Mouse (Mus musculus) frontal cortex, postnatal 36 days (tissue): ENCODE measurements around the gene C1qtnf1.
"Not testable (repeated sequence)": the region's sequence is repeated elsewhere in the genome, so short reads cannot be mapped to it uniquely, and the experiment has no call there.

Experiments
- DNase-seq, 2 experiments: peaks; one replicate each; pipeline ENCODE4 v3.0.0; 2022; ENCODE audit warnings: low spot score in 2 of 2

Gene C1qtnf1

GRCm38 (mm10) chr11:118427986-118428385, at the start of gene C1qtnf1:
Gene C1qtnf1 (plus strand): TSS chr11:118428203.
- DNase-seq, result no peak

DNA sequence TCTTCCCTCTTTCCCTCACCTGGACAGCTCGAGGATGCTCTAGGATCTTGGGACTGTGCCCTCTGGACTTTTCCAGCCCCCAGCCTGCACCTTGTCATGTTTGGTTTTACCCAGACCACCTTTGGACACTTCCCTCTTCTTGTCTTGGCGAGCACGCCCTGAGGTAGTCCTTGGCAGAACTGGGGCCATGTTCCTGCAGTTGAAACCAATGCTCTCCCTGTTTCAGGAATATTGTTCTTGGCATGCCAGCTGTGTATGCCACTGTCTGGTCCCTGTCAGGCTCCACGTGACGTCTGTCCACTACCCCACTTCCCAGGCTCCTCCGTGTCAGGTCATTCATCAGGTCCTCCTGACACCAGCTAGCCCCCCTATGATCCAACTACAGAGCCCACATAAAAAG, 49.3 kb upstream of the C1qtnf1 start:
- DNase-seq, result no peak

- DNase-seq, result peak; percentile 83 to 84
Observed at GRCm38 (mm10) chr11:118379251-118380009, 48.6 kb upstream of the C1qtnf1 start.

DNA sequence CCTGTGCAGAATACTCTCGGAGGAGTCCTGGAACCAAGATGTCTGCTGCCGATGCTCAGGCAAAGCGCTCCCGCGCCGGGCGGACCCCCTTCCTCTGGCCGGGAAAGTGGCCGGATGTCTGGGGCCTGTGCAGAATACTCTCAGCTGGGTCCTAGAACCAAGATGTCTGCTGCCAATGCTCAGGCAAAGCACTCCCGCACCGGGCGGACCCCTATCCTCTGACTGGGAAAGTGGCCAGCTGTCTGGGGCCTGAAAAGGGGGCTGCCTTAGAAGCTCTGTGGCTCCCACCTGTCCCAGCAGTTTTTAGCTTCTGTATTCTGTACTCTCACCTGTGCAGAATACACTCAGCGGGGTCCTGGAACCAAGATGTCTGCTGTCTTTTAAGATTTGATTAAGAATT, 40.2 kb upstream of the C1qtnf1 start:
- not testable (repeated sequence) for DNase-seq

DNA sequence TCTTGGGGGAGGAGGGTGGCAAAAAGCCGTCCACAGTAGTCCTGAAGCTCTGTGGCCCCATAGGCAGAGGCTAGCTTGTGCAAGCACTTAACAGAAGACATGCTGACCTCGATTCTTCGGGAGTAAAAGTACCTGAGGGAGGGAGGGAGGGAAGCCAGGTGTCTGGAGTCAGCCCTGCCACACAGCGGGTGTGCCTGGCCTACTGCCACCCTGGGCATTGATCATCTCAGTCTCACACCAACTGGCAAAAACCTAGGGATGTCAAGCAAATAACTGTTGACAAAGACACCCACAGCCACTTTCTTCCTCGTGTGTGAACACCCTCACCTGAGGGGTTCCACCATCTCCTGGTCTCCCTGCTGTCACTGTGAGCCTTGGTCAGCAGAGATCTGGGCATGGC, 34.0 kb upstream of the C1qtnf1 start:
- DNase-seq, result no peak

- no peak for DNase-seq
Observed at GRCm38 (mm10) chr11:118394538-118394937, 33.5 kb upstream of the C1qtnf1 start.

DNA sequence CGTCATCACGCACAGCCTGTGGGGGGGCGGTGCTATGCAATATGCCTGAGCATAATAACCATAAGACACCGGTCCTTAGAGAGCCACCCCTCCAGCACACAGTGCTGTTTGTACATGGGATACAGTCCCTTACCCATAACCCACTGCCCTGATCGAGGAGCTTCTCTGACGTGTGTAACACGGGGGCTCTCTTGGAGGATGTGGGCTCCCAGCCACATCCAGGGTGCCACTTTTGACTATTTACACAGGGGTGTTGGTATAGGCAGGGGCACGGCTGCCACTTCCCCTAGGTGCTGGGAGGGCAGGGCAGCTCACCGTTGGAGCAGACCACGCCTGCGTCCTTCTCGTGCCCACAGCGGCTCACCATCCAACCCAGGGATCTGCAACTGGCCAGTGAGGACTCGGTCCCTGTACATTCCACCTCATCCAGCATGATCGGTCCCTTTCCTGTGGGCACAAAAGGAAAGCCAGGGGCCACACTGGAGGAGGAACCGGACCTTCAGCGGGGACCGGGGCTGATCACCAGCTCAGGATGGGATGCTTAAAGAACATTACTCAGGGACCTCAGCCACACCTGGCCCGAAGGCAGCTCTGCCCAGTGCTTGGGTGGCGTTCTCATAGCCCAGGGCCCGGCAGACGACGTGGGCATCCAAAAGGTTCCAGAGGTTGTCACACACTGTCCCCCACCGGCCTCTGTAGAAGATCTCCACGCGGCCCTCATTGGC, 30.0 kb upstream of the C1qtnf1 start:
- DNase-seq, result no peak

GRCm38 (mm10) chr11:118399891-118400565, 28.0 kb upstream of the C1qtnf1 start:
- no peak for DNase-seq

- DNase-seq, result no peak
Observed at GRCm38 (mm10) chr11:118400566-118400936, 27.5 kb upstream of the C1qtnf1 start.

DNA sequence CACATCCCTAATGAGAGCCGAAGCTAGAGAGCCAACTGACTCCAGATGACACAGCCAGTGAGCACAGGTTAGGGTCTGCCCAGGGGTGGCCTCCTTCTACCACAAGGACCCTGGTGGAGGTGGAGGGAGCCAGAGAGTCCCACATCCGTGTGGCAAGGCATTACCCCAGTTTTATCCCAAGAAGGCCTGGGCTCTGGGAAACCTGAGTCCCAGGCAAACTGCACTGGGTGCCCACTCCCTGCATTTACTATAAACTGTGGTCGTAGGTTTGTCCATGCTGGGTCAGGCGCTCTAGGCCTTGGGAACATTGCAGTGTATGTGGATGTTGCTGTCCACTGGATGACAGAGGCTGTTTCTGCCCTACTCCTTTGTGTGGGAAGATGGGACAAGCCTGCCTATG, 26.8 kb upstream of the C1qtnf1 start:
- no peak for DNase-seq

- DNase-seq, result peak; percentile 31 to 66
Observed at GRCm38 (mm10) chr11:118401760-118402280, 26.2 kb upstream of the C1qtnf1 start, which contains the start of gene Lgals3bp. Gene Lgals3bp (minus strand): TSS chr11:118402092.

- DNase-seq, result no peak
Observed at GRCm38 (mm10) chr11:118403183-118403582, 24.8 kb upstream of the C1qtnf1 start.

DNA sequence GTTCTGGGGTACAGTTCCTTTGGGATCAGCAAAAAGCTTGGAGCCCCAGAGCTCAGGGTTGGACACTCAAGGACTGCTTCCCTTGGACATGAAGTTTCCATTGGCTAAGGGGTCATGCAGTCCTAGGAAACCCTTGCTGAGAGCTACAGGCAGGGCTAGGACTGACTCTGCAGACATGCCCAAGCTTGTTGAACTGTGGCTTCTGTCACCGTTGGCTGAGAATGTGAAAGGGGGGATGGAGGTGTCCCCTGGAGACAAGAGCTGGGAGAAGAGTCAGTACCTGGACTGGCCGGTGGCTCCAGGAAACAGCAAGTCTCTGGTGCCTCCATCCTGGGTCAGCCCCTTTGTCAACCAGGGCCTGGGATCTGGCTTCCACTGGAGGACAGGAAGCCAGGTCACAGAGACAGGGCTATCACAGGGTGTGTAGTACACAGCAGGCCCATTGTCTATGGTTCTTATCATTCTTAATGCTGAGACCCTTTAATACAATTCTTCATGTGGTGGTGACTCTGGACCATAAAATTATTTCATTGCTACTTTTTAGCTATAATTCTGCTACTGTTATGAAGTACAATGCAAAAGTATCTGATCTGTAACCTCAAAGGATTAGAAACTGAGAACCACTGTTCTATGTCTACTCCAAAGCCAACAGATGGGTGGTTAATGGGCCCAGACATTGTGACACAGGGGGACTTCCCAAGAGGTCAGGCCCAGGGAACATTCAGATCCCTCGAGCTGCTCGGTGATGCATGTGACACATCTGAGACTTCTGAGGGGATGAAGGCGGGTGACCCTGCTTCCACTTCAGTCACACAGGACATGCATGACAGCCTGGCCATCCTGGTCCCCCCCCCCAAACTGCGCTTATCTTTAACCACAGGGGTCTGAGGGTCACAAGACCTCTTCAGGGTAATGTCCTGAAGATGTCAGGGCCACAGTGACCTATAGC, 23.8 kb upstream of the C1qtnf1 start:
- DNase-seq, result no peak

GRCm38 (mm10) chr11:118405311-118405710, 22.7 kb upstream of the C1qtnf1 start:
- no peak for DNase-seq

GRCm38 (mm10) chr11:118406521-118406920, 21.5 kb upstream of the C1qtnf1 start:
- DNase-seq, result no peak

DNA sequence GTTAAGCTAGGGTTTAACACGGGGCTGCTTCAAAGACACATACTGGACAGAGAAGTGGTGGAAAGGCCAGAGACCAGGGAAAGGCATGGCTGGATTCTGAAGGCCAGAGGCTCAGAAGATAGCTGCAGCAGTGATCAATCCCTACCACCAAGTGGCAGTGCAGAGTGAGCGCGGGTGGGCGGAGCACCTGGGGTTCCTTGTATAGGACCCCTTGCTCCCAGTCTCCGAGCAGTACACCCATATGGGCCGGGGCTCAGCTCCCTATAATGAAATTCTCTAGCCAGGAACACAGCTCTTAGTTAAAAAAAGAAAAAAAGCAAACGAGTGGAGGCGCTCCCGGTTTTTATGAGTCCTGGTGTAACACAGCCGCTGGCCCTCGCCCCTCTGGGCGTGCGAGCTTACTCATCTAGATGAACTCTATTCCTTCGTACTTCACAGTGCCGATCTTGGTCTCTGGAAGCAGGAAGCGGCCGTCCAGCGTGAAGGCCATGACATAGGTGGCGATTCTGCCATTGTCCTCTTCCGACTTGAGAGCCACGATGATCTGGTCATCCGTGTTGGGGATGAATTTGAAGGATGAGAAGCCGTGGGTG, 20.6 kb upstream of the C1qtnf1 start:
- DNase-seq, result no peak

DNA sequence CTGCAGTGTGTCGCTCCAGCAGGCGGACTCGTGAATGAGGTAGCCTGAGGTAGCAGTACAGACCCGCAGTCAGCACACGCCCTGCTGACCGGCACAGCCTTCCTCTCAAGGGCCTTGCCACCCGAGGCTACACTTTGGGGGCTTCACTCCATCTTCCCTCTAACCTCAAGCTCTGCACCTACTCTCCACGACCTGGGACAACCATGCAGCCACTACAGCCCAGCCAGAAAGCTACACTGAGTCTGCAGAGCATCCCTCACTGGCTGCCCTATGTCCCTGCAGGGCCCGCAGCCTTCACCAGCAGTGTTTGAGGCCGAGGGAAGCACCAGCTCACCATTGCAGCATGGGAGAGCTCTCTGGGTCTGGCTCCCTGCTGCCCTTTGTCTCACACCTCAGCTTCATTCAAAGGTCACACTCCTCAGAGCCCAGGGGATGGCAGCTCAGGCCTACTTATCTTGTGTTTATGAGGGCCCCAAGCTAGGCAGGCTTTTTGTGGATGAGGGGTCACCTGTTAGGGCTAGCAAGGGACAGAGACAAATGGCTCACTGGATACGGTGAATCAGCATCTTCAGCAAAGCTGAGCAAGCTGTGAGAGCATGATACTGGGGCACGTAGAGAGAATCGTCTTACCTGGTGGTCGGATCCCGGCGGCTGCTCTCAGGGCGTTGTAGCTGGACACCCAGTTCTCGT, 19.8 kb upstream of the C1qtnf1 start:
- no peak for DNase-seq

DNA sequence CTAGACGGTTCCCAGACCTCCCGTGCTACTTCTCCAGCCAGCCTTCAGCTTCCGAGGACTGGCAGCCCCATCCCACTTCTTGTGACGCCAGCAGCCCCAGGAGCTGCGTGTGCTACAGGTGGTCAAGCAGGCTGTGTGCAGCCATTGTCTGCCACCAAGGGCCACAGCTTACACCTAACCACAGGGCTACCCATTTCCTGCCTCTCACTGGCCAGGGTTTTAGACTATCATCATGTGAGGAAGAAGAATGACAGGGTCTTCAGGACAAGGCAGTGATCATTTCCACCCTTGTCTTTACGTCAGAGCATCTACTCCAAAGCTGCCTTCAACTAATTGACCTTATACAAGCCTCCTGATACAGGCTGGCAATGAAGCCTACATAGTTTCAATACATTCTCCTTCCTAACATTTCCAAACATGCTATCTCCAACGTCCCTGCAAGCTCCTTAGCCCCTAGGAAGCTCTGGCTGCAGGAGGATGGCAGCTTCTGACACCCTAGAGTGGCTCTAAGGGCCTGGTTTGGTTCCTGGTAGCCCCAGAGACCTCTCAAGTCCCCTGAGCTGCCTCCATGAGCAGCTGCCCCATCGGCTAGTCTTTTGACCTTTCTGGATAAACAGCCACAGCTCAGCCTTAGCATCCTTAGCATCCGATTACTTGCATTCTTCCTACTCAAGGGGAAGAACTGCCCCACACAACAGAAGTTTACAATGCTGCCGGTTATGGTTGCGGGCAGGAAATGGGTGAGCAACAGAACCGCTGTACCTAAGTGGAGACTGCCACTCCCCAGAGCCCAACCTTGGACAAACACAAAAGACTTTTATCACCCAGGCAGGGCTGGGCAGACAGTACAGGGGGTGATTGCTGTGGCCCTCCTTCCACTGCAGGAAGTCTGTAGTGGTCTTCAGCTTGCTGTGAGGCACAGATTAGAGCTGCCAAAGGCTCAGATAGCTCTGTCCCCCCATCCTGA, 18.6 kb upstream of the C1qtnf1 start:
- no peak for DNase-seq

GRCm38 (mm10) chr11:118410073-118410444, 17.9 kb upstream of the C1qtnf1 start:
- DNase-seq, result no peak
